In genomic region chr8:121602860-121603259, GRCm38 (mm10) we compare ENCODE assay signal across 9 mouse cellular contexts. TPM values are rescaled to one million over a fixed set of nuclear protein-coding genes. Genes with fewer than 3 reads are reported as not detected.
DNase-seq lines count a peak whose midpoint lies in the region; ATAC-seq lines count a peak whose summit lies in the region.
"Had no signal": no experiment of that assay in that cellular context is flagged by ENCODE, and none has a peak within 500 bp of the region (broad histone marks: within the 10 kb centered on the region; RNA-seq: fewer than 3 reads in every experiment).

No protein-coding gene starts in this region.

- DNase-seq in heart, adult 11 months: peak; percentile 98
- no peak for DNase-seq in heart, embryonic 10.5 days (ENCODE audit: low spot score)
- DNase-seq in adrenal gland, postnatal 10 days: peak; percentile 83
- peak; percentile 77 for DNase-seq in embryonic facial prominence, embryonic 11.5 days (ENCODE audit: low spot score)
- DNase-seq in kidney, postnatal 25 days: peak; percentile 86 to 87
- peak; percentile 79 to 87 for DNase-seq in lung, adult 18-20 months
- DNase-seq in right cerebral cortex, postnatal 10 days (ENCODE audit: low spot score in 2 of 2): peak; percentile 83 to 86

- H3K27me3 ChIP-seq in heart, embryonic 10.5 days (ENCODE audit: insufficient read depth, poor library complexity, severe bottlenecking): no peaks in the 10 kb centered on the region
- H3K27me3 ChIP-seq in embryonic facial prominence, embryonic 11.5 days (ENCODE audit: control insufficient read depth, insufficient read depth, low read length): no peaks in the 10 kb centered on the region
- H3K27me3 ChIP-seq in heart, embryonic 12.5 days (replicated peaks): no peaks in the 10 kb centered on the region
- H3K27me3 ChIP-seq: limb, embryonic 13.5 days had no signal

- no peak for ATAC-seq in embryonic facial prominence, embryonic 11.5 days (replicated peaks; ENCODE audit: insufficient number of reproducible peaks, low FRiP score, low TSS enrichment, low read depth)
- 0 out of 2 replicates have a peak, but pooled peaks have one; percentile 17 for ATAC-seq in heart, embryonic 12.5 days (ENCODE audit: insufficient number of reproducible peaks, low FRiP score)

- peaks cover 89% of the 10 kb centered on the region for H3K36me3 ChIP-seq in heart, embryonic 10.5 days
- H3K36me3 ChIP-seq in embryonic facial prominence, embryonic 11.5 days (replicated peaks; ENCODE audit: control insufficient read depth, insufficient read depth, low read depth, low read length): peaks cover 16% of the 10 kb centered on the region
- peaks cover 87% of the 10 kb centered on the region for H3K36me3 ChIP-seq in heart, embryonic 12.5 days

- no peak overlapping the region for H3K4me3 ChIP-seq in heart, embryonic 10.5 days
- H3K4me3 ChIP-seq in embryonic facial prominence, embryonic 11.5 days (ENCODE audit: low read depth, low read length): no peak overlapping the region
- no peak overlapping the region for H3K4me3 ChIP-seq in heart, embryonic 12.5 days
- H3K4me3 ChIP-seq: limb, embryonic 13.5 days had no signal

- 28% methylated on average over 3 of the region's 3 CpGs for WGBS in heart, embryonic 10.5 days
- WGBS in embryonic facial prominence, embryonic 11.5 days: 33% methylated on average over 3 of the region's 3 CpGs
- 19% methylated on average over 3 of the region's 3 CpGs for WGBS in heart, embryonic 12.5 days

- H3K9me3 ChIP-seq in heart, embryonic 10.5 days: no peaks in the 10 kb centered on the region
- no peaks in the 10 kb centered on the region for H3K9me3 ChIP-seq in embryonic facial prominence, embryonic 11.5 days (replicated peaks; ENCODE audit: control insufficient read depth, low read length)
- H3K9me3 ChIP-seq in heart, embryonic 12.5 days (replicated peaks): no peaks in the 10 kb centered on the region
- H3K9me3 ChIP-seq: limb, embryonic 13.5 days had no signal

- no peaks in the 10 kb centered on the region for H3K4me1 ChIP-seq in heart, embryonic 10.5 days
- H3K4me1 ChIP-seq in embryonic facial prominence, embryonic 11.5 days (ENCODE audit: control insufficient read depth, insufficient read depth, low read length): no peaks in the 10 kb centered on the region
- no peaks in the 10 kb centered on the region for H3K4me1 ChIP-seq in heart, embryonic 12.5 days (replicated peaks)
- H3K4me1 ChIP-seq: limb, embryonic 13.5 days had no signal

- H3K4me2 ChIP-seq in embryonic facial prominence, embryonic 11.5 days (ENCODE audit: low read depth, low read length): no peak overlapping the region
- no peak overlapping the region for H3K4me2 ChIP-seq in heart, embryonic 12.5 days
- H3K4me2 ChIP-seq: limb, embryonic 13.5 days had no signal

- no peak overlapping the region for H3K9ac ChIP-seq in embryonic facial prominence, embryonic 11.5 days (replicated peaks; ENCODE audit: low read length)
- no peak overlapping the region for H3K9ac ChIP-seq in heart, embryonic 12.5 days
- H3K9ac ChIP-seq: limb, embryonic 13.5 days had no signal

- H3K27ac ChIP-seq in heart, embryonic 10.5 days: no peak overlapping the region
- no peak overlapping the region for H3K27ac ChIP-seq in embryonic facial prominence, embryonic 11.5 days (replicated peaks; ENCODE audit: low read depth, low read length)
- H3K27ac ChIP-seq in heart, embryonic 12.5 days (ENCODE audit: poor library complexity, severe bottlenecking): no peak overlapping the region
- H3K27ac ChIP-seq: limb, embryonic 13.5 days had no signal

RNA-seq across cellular contexts. Expression of gene Map1lc3b, which starts 12.7 kb away (rescaled TPM):
- polyA plus RNA-seq in heart, embryonic 10.5 days (2016; fragmentation: Nextera tagmentation; extraction: Ambion mirVana): 167 and 170 TPM in 2 replicates
- 100 to 1,000 TPM; 132 to 152 TPM for total RNA-seq in adrenal gland, postnatal 10 days (2021)
- polyA plus RNA-seq in embryonic facial prominence, embryonic 11.5 days (2014; fragmentation: Nextera tagmentation; extraction: Ambion mirVana): 225 and 236 TPM in 2 replicates
- 176 and 182 TPM in 2 replicates for polyA plus RNA-seq in heart, embryonic 12.5 days (2016; fragmentation: Nextera tagmentation; extraction: Ambion mirVana)

RNA-seq across cellular contexts. Expression of gene Fbxo31, which starts 24.3 kb away (rescaled TPM):
- 10.9 and 17.0 TPM in 2 replicates for polyA plus RNA-seq in heart, embryonic 10.5 days (2016; fragmentation: Nextera tagmentation; extraction: Ambion mirVana)
- 10 to 100 TPM; 33.6 to 43.8 TPM for total RNA-seq in adrenal gland, postnatal 10 days (2021)
- 11.1 and 12.9 TPM in 2 replicates for polyA plus RNA-seq in embryonic facial prominence, embryonic 11.5 days (2014; fragmentation: Nextera tagmentation; extraction: Ambion mirVana)
- polyA plus RNA-seq in heart, embryonic 12.5 days (2016; fragmentation: Nextera tagmentation; extraction: Ambion mirVana): 13.7 and 15.7 TPM in 2 replicates

RNA-seq across cellular contexts. Expression of gene Zcchc14, which starts 49.8 kb away (rescaled TPM):
- polyA plus RNA-seq in heart, embryonic 10.5 days (2016; fragmentation: Nextera tagmentation; extraction: Ambion mirVana): 7.8 and 10.9 TPM in 2 replicates
- 10 to 100 TPM; 38.0 to 47.6 TPM for total RNA-seq in adrenal gland, postnatal 10 days (2021)
- polyA plus RNA-seq in embryonic facial prominence, embryonic 11.5 days (2014; fragmentation: Nextera tagmentation; extraction: Ambion mirVana): 17.4 and 19.7 TPM in 2 replicates
- polyA plus RNA-seq in heart, embryonic 12.5 days (2016; fragmentation: Nextera tagmentation; extraction: Ambion mirVana): 9.2 and 9.9 TPM in 2 replicates

RNA-seq across cellular contexts. Expression of gene 1700018B08Rik, which starts 58.7 kb away (rescaled TPM):
- not detected in 2 replicates for polyA plus RNA-seq in heart, embryonic 10.5 days (2016; fragmentation: Nextera tagmentation; extraction: Ambion mirVana)
- not detected for total RNA-seq in adrenal gland, postnatal 10 days (2021)
- polyA plus RNA-seq in embryonic facial prominence, embryonic 11.5 days (2014; fragmentation: Nextera tagmentation; extraction: Ambion mirVana): not detected in 2 replicates
- not detected in 2 replicates for polyA plus RNA-seq in heart, embryonic 12.5 days (2016; fragmentation: Nextera tagmentation; extraction: Ambion mirVana)
- polyA plus RNA-seq: limb, embryonic 13.5 days had no signal
